Mouse (Mus musculus): ENCODE measurements around the gene Aamdc.

Gene Aamdc

GRCm38 (mm10) chr7:97579067-97579975 lies at the start of gene Aamdc, which contains the start of gene Rsf1:
TSS of gene Aamdc (minus strand) at chr7:97579497.
TSS of gene Rsf1 (plus strand) at chr7:97579889.
- peak; percentile 89 for DNase-seq (ENCODE audit: low read depth, low spot score)

GRCm38 (mm10) chr7:97623402-97623801 lies 44.1 kb upstream of the Aamdc start:
- DNase-seq (ENCODE audit: low read depth, low spot score) = no peak

- DNase-seq (ENCODE audit: low read depth, low spot score) = no peak
These were observed 43.4 kb upstream of the Aamdc start for GRCm38 (mm10) chr7:97622676-97623075.

GRCm38 (mm10) chr7:97621346-97621745 lies 42.0 kb upstream of the Aamdc start:
- DNase-seq (ENCODE audit: low read depth, low spot score) = no peak

- DNase-seq (ENCODE audit: low read depth, low spot score) = no peak
These were observed 19.3 kb upstream of the Aamdc start for GRCm38 (mm10) chr7:97598548-97598947.

GRCm38 (mm10) chr7:97593535-97593934 lies 14.2 kb upstream of the Aamdc start:
- no peak for DNase-seq (ENCODE audit: low read depth, low spot score)

GRCm38 (mm10) chr7:97592396-97592795 lies 13.1 kb upstream of the Aamdc start:
- DNase-seq (ENCODE audit: low read depth, low spot score) = no peak

- DNase-seq (ENCODE audit: low read depth, low spot score) = no peak
These were observed 12.0 kb upstream of the Aamdc start for GRCm38 (mm10) chr7:97591336-97591735.

- no peak for DNase-seq (ENCODE audit: low read depth, low spot score)
These were observed 11.2 kb upstream of the Aamdc start for GRCm38 (mm10) chr7:97590488-97590887.

GRCm38 (mm10) chr7:97588506-97588905 lies 9.2 kb upstream of the Aamdc start:
- DNase-seq (ENCODE audit: low read depth, low spot score) = no peak

GRCm38 (mm10) chr7:97580843-97581214 lies 1.5 kb upstream of the Aamdc start:
- DNase-seq (ENCODE audit: low read depth, low spot score) = peak; percentile 58

GRCm38 (mm10) chr7:97579976-97580842 lies 912 bp upstream of the Aamdc start:
- DNase-seq (ENCODE audit: low read depth, low spot score) = no peak

- no peak for DNase-seq (ENCODE audit: low read depth, low spot score)
These were observed 783 bp downstream of the Aamdc start for GRCm38 (mm10) chr7:97578361-97579066.

GRCm38 (mm10) chr7:97570389-97570788 lies 8.9 kb downstream of the Aamdc start:
- no peak for DNase-seq (ENCODE audit: low read depth, low spot score)

GRCm38 (mm10) chr7:97569372-97569771 lies 9.9 kb downstream of the Aamdc start:
- no peak for DNase-seq (ENCODE audit: low read depth, low spot score)

GRCm38 (mm10) chr7:97563576-97563975 lies 15.7 kb downstream of the Aamdc start:
- DNase-seq (ENCODE audit: low read depth, low spot score) = no peak

GRCm38 (mm10) chr7:97550673-97551072 lies 28.6 kb downstream of the Aamdc start:
- no peak for DNase-seq (ENCODE audit: low read depth, low spot score)

GRCm38 (mm10) chr7:97549301-97549700 lies 30.0 kb downstream of the Aamdc start:
- DNase-seq (ENCODE audit: low read depth, low spot score) = no peak

- no peak for DNase-seq (ENCODE audit: low read depth, low spot score)
These were observed 32.8 kb downstream of the Aamdc start for GRCm38 (mm10) chr7:97546462-97546861.

GRCm38 (mm10) chr7:97536571-97536970 lies 42.7 kb downstream of the Aamdc start:
- DNase-seq (ENCODE audit: low read depth, low spot score) = no peak

- peak; percentile 29 for DNase-seq (ENCODE audit: low read depth, low spot score)
These were observed 43.8 kb downstream of the Aamdc start for GRCm38 (mm10) chr7:97535531-97535930.

- no peak for DNase-seq (ENCODE audit: low read depth, low spot score)
These were observed 59.4 kb downstream of the Aamdc start for GRCm38 (mm10) chr7:97519935-97520334.

Data from WW6 (cell line).